Mouse (Mus musculus): ENCODE measurements around the gene Gm364. TPM values are rescaled to one million over a fixed set of nuclear protein-coding genes. Genes with fewer than 3 reads are reported as not detected.

The Gm364 gene
- polyA plus RNA-seq, 1 experiment, result 0.19 TPM

GRCm38 (mm10) chrX:57377096-57377495 lies 31.9 kb upstream of the Gm364 start:
- Histone ChIP-seq H3K79me3 (ENCODE audit: low read depth) (no peaks in the 10 kb centered on the region), H3K36me3 (ENCODE audit: control insufficient read depth, insufficient read depth) (peaks cover 8% of the 10 kb centered on the region), H3K79me2 (ENCODE audit: control insufficient read depth, insufficient read depth) (no peaks in the 10 kb centered on the region), H3K4me3 (ENCODE audit: insufficient read depth, poor library complexity, severe bottlenecking) (no peak overlapping the region), H3K27me3 (ENCODE audit: control insufficient read depth, insufficient read depth, insufficient read length) (no peaks in the 10 kb centered on the region), H3ac (ENCODE audit: control insufficient read depth, insufficient read length, low read depth) (no peak overlapping the region)
- no peak for TF ChIP-seq USF1 (IDR thresholded peaks at IDR 0.05; ENCODE audit: low read depth)
- no peak for TF ChIP-seq MYOD1 (IDR thresholded peaks at IDR 0.05; ENCODE audit: control insufficient read depth, insufficient read length, low read depth)
- TF ChIP-seq CTCF (IDR thresholded peaks at IDR 0.05; ENCODE audit: control insufficient read depth, insufficient read depth, insufficient read length), result no peak
- no peak for TF ChIP-seq CEBPB (IDR thresholded peaks at IDR 0.05; ENCODE audit: low read depth)
- no peak for TF ChIP-seq MAX (IDR thresholded peaks at IDR 0.05)
- no peak for TF ChIP-seq FOSL1 (IDR thresholded peaks at IDR 0.05; ENCODE audit: insufficient read depth, low read length, poor library complexity, severe bottlenecking)
- no peak for TF ChIP-seq MYOG (IDR thresholded peaks at IDR 0.05; ENCODE audit: control insufficient read depth, extremely low read depth, insufficient read length)

DNA sequence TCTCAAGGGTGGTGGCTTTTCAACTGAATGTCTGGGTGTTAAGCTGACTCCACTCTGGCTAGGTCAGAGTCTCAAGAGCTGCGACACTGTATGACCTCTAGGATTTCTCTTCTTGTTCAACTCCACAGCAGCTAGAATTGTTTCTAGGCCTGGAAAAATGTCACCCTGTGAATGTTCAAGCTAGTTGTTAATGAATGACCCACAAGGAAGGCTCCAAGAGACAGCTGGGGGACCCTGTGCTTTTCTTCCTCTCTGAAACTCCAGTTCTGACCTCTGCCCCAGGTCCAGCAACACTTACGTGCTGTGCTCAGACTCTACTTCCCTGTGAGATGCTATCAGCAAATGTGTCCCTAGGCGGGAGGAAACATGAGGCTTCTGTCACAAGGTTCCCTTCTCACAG lies 30.4 kb upstream of the Gm364 start:
- Histone ChIP-seq H3K27me3 (ENCODE audit: control insufficient read depth, insufficient read depth, insufficient read length) (no peaks in the 10 kb centered on the region), H3K4me3 (ENCODE audit: insufficient read depth, poor library complexity, severe bottlenecking) (no peak overlapping the region), H3ac (ENCODE audit: control insufficient read depth, insufficient read length, low read depth) (no peak overlapping the region), H3K79me2 (ENCODE audit: control insufficient read depth, insufficient read depth) (no peaks in the 10 kb centered on the region), H3K79me3 (ENCODE audit: low read depth) (no peaks in the 10 kb centered on the region), H3K36me3 (ENCODE audit: control insufficient read depth, insufficient read depth) (peaks cover 17% of the 10 kb centered on the region)
- TF ChIP-seq CTCF (IDR thresholded peaks at IDR 0.05; ENCODE audit: control insufficient read depth, insufficient read depth, insufficient read length) (no peak), FOSL1 (IDR thresholded peaks at IDR 0.05; ENCODE audit: insufficient read depth, low read length, poor library complexity, severe bottlenecking) (no peak), MAX (IDR thresholded peaks at IDR 0.05) (no peak), MYOG (IDR thresholded peaks at IDR 0.05; ENCODE audit: control insufficient read depth, extremely low read depth, insufficient read length) (no peak), MYOD1 (IDR thresholded peaks at IDR 0.05; ENCODE audit: control insufficient read depth, insufficient read length, low read depth) (no peak), USF1 (IDR thresholded peaks at IDR 0.05; ENCODE audit: low read depth) (no peak), CEBPB (IDR thresholded peaks at IDR 0.05; ENCODE audit: low read depth) (no peak)

- TF ChIP-seq MYOG (IDR thresholded peaks at IDR 0.05; ENCODE audit: control insufficient read depth, extremely low read depth, insufficient read length) (no peak), FOSL1 (IDR thresholded peaks at IDR 0.05; ENCODE audit: insufficient read depth, low read length, poor library complexity, severe bottlenecking) (no peak), USF1 (IDR thresholded peaks at IDR 0.05; ENCODE audit: low read depth) (no peak), CEBPB (IDR thresholded peaks at IDR 0.05; ENCODE audit: low read depth) (no peak), MAX (IDR thresholded peaks at IDR 0.05) (no peak), CTCF (IDR thresholded peaks at IDR 0.05; ENCODE audit: control insufficient read depth, insufficient read depth, insufficient read length) (no peak), MYOD1 (IDR thresholded peaks at IDR 0.05; ENCODE audit: control insufficient read depth, insufficient read length, low read depth) (no peak)
- Histone ChIP-seq H3K36me3 (ENCODE audit: control insufficient read depth, insufficient read depth) (peaks cover 38% of the 10 kb centered on the region), H3K79me3 (ENCODE audit: low read depth) (no peaks in the 10 kb centered on the region), H3ac (ENCODE audit: control insufficient read depth, insufficient read length, low read depth) (no peak overlapping the region), H3K79me2 (ENCODE audit: control insufficient read depth, insufficient read depth) (no peaks in the 10 kb centered on the region), H3K27me3 (ENCODE audit: control insufficient read depth, insufficient read depth, insufficient read length) (no peaks in the 10 kb centered on the region), H3K4me3 (ENCODE audit: insufficient read depth, poor library complexity, severe bottlenecking) (no peak overlapping the region)
Measured at GRCm38 (mm10) chrX:57380915-57381314, 28.0 kb upstream of the Gm364 start.

GRCm38 (mm10) chrX:57392367-57393246 lies 16.3 kb upstream of the Gm364 start, which contains the start of gene Rbmx:
Gene Rbmx (minus strand): TSS chrX:57393036.
- H3K27me3 ChIP-seq (ENCODE audit: control insufficient read depth, insufficient read depth, insufficient read length), result no peaks in the 10 kb centered on the region
- peaks cover 14% of the 10 kb centered on the region for H3K79me3 ChIP-seq (ENCODE audit: low read depth)
- H3K4me3 ChIP-seq (ENCODE audit: insufficient read depth, poor library complexity, severe bottlenecking), result peak within 1 kb of the TSS; percentile 46
- TF ChIP-seq USF1 (IDR thresholded peaks at IDR 0.05; ENCODE audit: low read depth), result no peak
- no peak for TF ChIP-seq MYOD1 (IDR thresholded peaks at IDR 0.05; ENCODE audit: control insufficient read depth, insufficient read length, low read depth)
- no peak for TF ChIP-seq CEBPB (IDR thresholded peaks at IDR 0.05; ENCODE audit: low read depth)
- no peak for TF ChIP-seq FOSL1 (IDR thresholded peaks at IDR 0.05; ENCODE audit: insufficient read depth, low read length, poor library complexity, severe bottlenecking)
- peaks cover 28% of the 10 kb centered on the region for H3K36me3 ChIP-seq (ENCODE audit: control insufficient read depth, insufficient read depth)
- peak within 1 kb of the TSS; percentile 88 for H3ac ChIP-seq (ENCODE audit: control insufficient read depth, insufficient read length, low read depth)
- peaks cover 35% of the 10 kb centered on the region for H3K79me2 ChIP-seq (ENCODE audit: control insufficient read depth, insufficient read depth)

- Histone ChIP-seq H3ac (ENCODE audit: control insufficient read depth, insufficient read length, low read depth) (no peak overlapping the region), H3K4me3 (ENCODE audit: insufficient read depth, poor library complexity, severe bottlenecking) (no peak overlapping the region), H3K79me2 (ENCODE audit: control insufficient read depth, insufficient read depth) (peaks cover 35% of the 10 kb centered on the region), H3K36me3 (ENCODE audit: control insufficient read depth, insufficient read depth) (peaks cover 22% of the 10 kb centered on the region), H3K79me3 (ENCODE audit: low read depth) (peaks cover 14% of the 10 kb centered on the region), H3K27me3 (ENCODE audit: control insufficient read depth, insufficient read depth, insufficient read length) (no peaks in the 10 kb centered on the region)
- no peak for TF ChIP-seq CTCF (IDR thresholded peaks at IDR 0.05; ENCODE audit: control insufficient read depth, insufficient read depth, insufficient read length)
- TF ChIP-seq MYOD1 (IDR thresholded peaks at IDR 0.05; ENCODE audit: control insufficient read depth, insufficient read length, low read depth), result no peak
- no peak for TF ChIP-seq USF1 (IDR thresholded peaks at IDR 0.05; ENCODE audit: low read depth)
- TF ChIP-seq MYOG (IDR thresholded peaks at IDR 0.05; ENCODE audit: control insufficient read depth, extremely low read depth, insufficient read length), result no peak
- TF ChIP-seq CEBPB (IDR thresholded peaks at IDR 0.05; ENCODE audit: low read depth), result no peak
- TF ChIP-seq FOSL1 (IDR thresholded peaks at IDR 0.05; ENCODE audit: insufficient read depth, low read length, poor library complexity, severe bottlenecking), result no peak
- no peak for TF ChIP-seq MAX (IDR thresholded peaks at IDR 0.05)
Measured at GRCm38 (mm10) chrX:57393412-57393811, 15.5 kb upstream of the Gm364 start.
